Mouse (Mus musculus) yolk sac, embryonic 10.5 days (tissue): ENCODE measurements at regions not wholly inside any gene's neighbourhood (a gene's known extent, or its start where the extent isn't known, plus 50 kb on each side); places are given as distances from the start of the nearest gene placed in this dataset.

Experiments
- DNase-seq: peaks from one replicate; pipeline ENCODE4 v3.0.0-alpha.2; 2017; ENCODE audit warnings: low spot score

- DNase-seq, result no peak
Measured at GRCm38 (mm10) chr13:48436659-48437345, 76.4 kb downstream of the Zfp169 start.
